Comparison of ENCODE assay signal across 8 mouse cellular contexts in genomic region chr2:172248106-172248764, GRCm38 (mm10). TPM values are rescaled to one million over a fixed set of nuclear protein-coding genes. Genes with fewer than 3 reads are reported as not detected.
DNase-seq lines count a peak whose midpoint lies in the region; ATAC-seq and TF ChIP-seq lines count a peak whose summit lies in the region.

Gene Mc3r (plus strand): TSS chr2:172248492.

- peak; percentile 33 for TF ChIP-seq CTCF in kidney, adult 2 months (conservative IDR thresholded peaks at IDR 0.05; ENCODE audit: insufficient read depth, insufficient read length, low read depth, low read length)
- TF ChIP-seq CTCF in hindbrain, postnatal 0 days (IDR thresholded peaks at IDR 0.05; ENCODE audit: low read depth) = peak; percentile 74

- TF ChIP-seq POLR2A in kidney, adult 2 months (IDR thresholded peaks at IDR 0.05; ENCODE audit: low read depth, low read length) = no peak

- H3K4me3 ChIP-seq in kidney, adult 2 months (ENCODE audit: insufficient read depth, low read depth, low read length) = no peak within 1 kb of the TSS
- no peak within 1 kb of the TSS for H3K4me3 ChIP-seq in kidney, embryonic 16.5 days (ENCODE audit: low read length)
- peak within 1 kb of the TSS; percentile 2; the same call in 1 of the 2 replicates for H3K4me3 ChIP-seq in forebrain, embryonic 10.5 days
- peak within 1 kb of the TSS; percentile 3; the same call in 1 of the 2 replicates for H3K4me3 ChIP-seq in hindbrain, postnatal 0 days (ENCODE audit: low read length)
- H3K4me3 ChIP-seq in liver, embryonic 11.5 days (ENCODE audit: low read depth, low read length) = no peak within 1 kb of the TSS
- H3K4me3 ChIP-seq in neural tube, embryonic 12.5 days = no peak within 1 kb of the TSS

- H3K27ac ChIP-seq in kidney, adult 2 months (ENCODE audit: insufficient read depth, low read depth, low read length) = no peak within 1 kb of the TSS
- H3K27ac ChIP-seq in kidney, embryonic 16.5 days (ENCODE audit: low read length) = no peak within 1 kb of the TSS
- H3K27ac ChIP-seq in forebrain, embryonic 10.5 days = no peak within 1 kb of the TSS
- H3K27ac ChIP-seq in hindbrain, postnatal 0 days = no peak within 1 kb of the TSS
- H3K27ac ChIP-seq in liver, embryonic 11.5 days (ENCODE audit: low read depth, low read length) = no peak within 1 kb of the TSS
- H3K27ac ChIP-seq in neural tube, embryonic 12.5 days = no peak within 1 kb of the TSS

- DNase-seq in kidney, adult 2 months = peak; percentile 12
- peak; percentile 69 for DNase-seq in c-Kit-negative CD71-positive TER-119-positive erythroid progenitor cells, embryonic 14.5 days (ENCODE audit: low read depth, low spot score)
- peak; percentile 77 for DNase-seq in forebrain, embryonic 10.5 days (ENCODE audit: extremely low spot score, low spot score)
- DNase-seq in hindbrain, postnatal 0 days (ENCODE audit: low spot score) = peak; percentile 85
- peak; percentile 66 for DNase-seq in liver, embryonic 11.5 days (ENCODE audit: low spot score)
- DNase-seq in yolk sac, embryonic 10.5 days (ENCODE audit: low spot score) = peak; percentile 60

- H3K9me3 ChIP-seq in kidney, embryonic 16.5 days (ENCODE audit: low read length) = no peaks in the 10 kb centered on the region
- no peaks in the 10 kb centered on the region for H3K9me3 ChIP-seq in forebrain, embryonic 10.5 days
- H3K9me3 ChIP-seq in hindbrain, postnatal 0 days (ENCODE audit: low read length) = no peaks in the 10 kb centered on the region
- H3K9me3 ChIP-seq in liver, embryonic 11.5 days (ENCODE audit: control insufficient read depth, low read length) = no peaks in the 10 kb centered on the region
- no peaks in the 10 kb centered on the region for H3K9me3 ChIP-seq in neural tube, embryonic 12.5 days

- no peaks in the 10 kb centered on the region for H3K36me3 ChIP-seq in kidney, adult 2 months (ENCODE audit: control insufficient read depth, insufficient read depth, low read length)
- no peaks in the 10 kb centered on the region for H3K36me3 ChIP-seq in kidney, embryonic 16.5 days (ENCODE audit: insufficient read depth, low read length)
- no peaks in the 10 kb centered on the region for H3K36me3 ChIP-seq in forebrain, embryonic 10.5 days (replicated peaks)
- H3K36me3 ChIP-seq in hindbrain, postnatal 0 days (ENCODE audit: insufficient read depth, low read length) = no peaks in the 10 kb centered on the region
- H3K36me3 ChIP-seq in liver, embryonic 11.5 days (ENCODE audit: control insufficient read depth, insufficient read depth, low read length) = no peaks in the 10 kb centered on the region
- H3K36me3 ChIP-seq in neural tube, embryonic 12.5 days = no peaks in the 10 kb centered on the region

- no peak within 1 kb of the TSS for H3K9ac ChIP-seq in kidney, embryonic 16.5 days (replicated peaks; ENCODE audit: low read length)
- H3K9ac ChIP-seq in hindbrain, postnatal 0 days (replicated peaks; ENCODE audit: low read length) = no peak within 1 kb of the TSS
- H3K9ac ChIP-seq in liver, embryonic 11.5 days (ENCODE audit: low read depth, low read length) = no peak within 1 kb of the TSS
- no peak within 1 kb of the TSS for H3K9ac ChIP-seq in neural tube, embryonic 12.5 days

- ATAC-seq in kidney, embryonic 16.5 days (ENCODE audit: low FRiP score, low TSS enrichment) = no peak
- ATAC-seq in hindbrain, postnatal 0 days = peak; percentile 71
- ATAC-seq in liver, embryonic 11.5 days (replicated peaks; ENCODE audit: low FRiP score) = peak; percentile 81
- ATAC-seq in neural tube, embryonic 12.5 days (ENCODE audit: low FRiP score, low read depth) = peak; percentile 56; the same call in 1 of the 2 replicates

- no peak within 1 kb of the TSS for H3K4me2 ChIP-seq in kidney, embryonic 16.5 days (replicated peaks; ENCODE audit: low read depth, low read length)
- peak within 1 kb of the TSS; percentile 45 for H3K4me2 ChIP-seq in hindbrain, postnatal 0 days (ENCODE audit: low read depth, low read length)
- no peak within 1 kb of the TSS for H3K4me2 ChIP-seq in liver, embryonic 11.5 days
- peak within 1 kb of the TSS; percentile 33 for H3K4me2 ChIP-seq in neural tube, embryonic 12.5 days (replicated peaks)

- WGBS in kidney, adult 2 months = 9% methylated on average over 22 of the region's 22 CpGs
- 13% methylated on average over 22 of the region's 22 CpGs for WGBS in kidney, embryonic 16.5 days
- WGBS in forebrain, embryonic 10.5 days = 11% methylated on average over 22 of the region's 22 CpGs
- 7% methylated on average over 22 of the region's 22 CpGs for whole genome bisulfite sequencing in hindbrain, postnatal 0 days
- 12% methylated on average over 22 of the region's 22 CpGs for WGBS in liver, embryonic 11.5 days
- WGBS in neural tube, embryonic 12.5 days = 15% methylated on average over 22 of the region's 22 CpGs

- H3K27me3 ChIP-seq in kidney, adult 2 months (replicated peaks; ENCODE audit: control insufficient read depth, insufficient read depth, low read length) = no peaks in the 10 kb centered on the region
- H3K27me3 ChIP-seq in kidney, embryonic 16.5 days (ENCODE audit: insufficient read depth, low read length) = peaks cover 8% of the 10 kb centered on the region; the same call in 1 of the 2 replicates
- H3K27me3 ChIP-seq in forebrain, embryonic 10.5 days (ENCODE audit: poor library complexity, severe bottlenecking) = peaks cover 25% of the 10 kb centered on the region
- peaks cover 13% of the 10 kb centered on the region; the same call in 1 of the 2 replicates for H3K27me3 ChIP-seq in hindbrain, postnatal 0 days (ENCODE audit: insufficient read depth, low read length)
- H3K27me3 ChIP-seq in liver, embryonic 11.5 days (replicated peaks; ENCODE audit: control insufficient read depth, insufficient read depth, low read length) = peaks cover 21% of the 10 kb centered on the region
- no peaks in the 10 kb centered on the region; the same call in 1 of the 2 replicates for H3K27me3 ChIP-seq in neural tube, embryonic 12.5 days (replicated peaks)

- H3K4me1 ChIP-seq in kidney, adult 2 months (ENCODE audit: control insufficient read depth, insufficient read depth, low read length) = no peaks in the 10 kb centered on the region
- H3K4me1 ChIP-seq in kidney, embryonic 16.5 days (ENCODE audit: insufficient read depth, low read length) = no peaks in the 10 kb centered on the region
- H3K4me1 ChIP-seq in forebrain, embryonic 10.5 days = peaks cover 7% of the 10 kb centered on the region; the same call in 1 of the 2 replicates
- H3K4me1 ChIP-seq in hindbrain, postnatal 0 days (ENCODE audit: insufficient read depth, low read length) = no peaks in the 10 kb centered on the region
- no peaks in the 10 kb centered on the region for H3K4me1 ChIP-seq in liver, embryonic 11.5 days (replicated peaks; ENCODE audit: control insufficient read depth, insufficient read depth, low read length)
- peaks cover 7% of the 10 kb centered on the region; the same call in 1 of the 2 replicates for H3K4me1 ChIP-seq in neural tube, embryonic 12.5 days

RNA-seq across cellular contexts. Expression of gene Mc3r, which starts in this region (rescaled TPM):
- not detected in 2 replicates for polyA plus RNA-seq in kidney, adult 2 months (2012; rRNA removed)
- not detected in 2 replicates for polyA plus RNA-seq in kidney, embryonic 16.5 days (2015; fragmentation: Nextera tagmentation; extraction: Ambion mirVana)
- 0.10 TPM in 1 of 2 replicates, not detected in the other for polyA plus RNA-seq in forebrain, embryonic 10.5 days (2016; fragmentation: Nextera tagmentation; extraction: Ambion mirVana)
- total RNA-seq in hindbrain, postnatal 0 days (2014; rRNA removed) = 0.31 TPM in 1 of 2 replicates, not detected in the other
- polyA plus RNA-seq in hindbrain, postnatal 0 days (2015; fragmentation: Nextera tagmentation; extraction: Ambion mirVana) = 0.30 and 0.38 TPM in 2 replicates
- 0.06 and 0.08 TPM in 2 replicates for polyA plus RNA-seq in liver, embryonic 11.5 days (2014; fragmentation: Nextera tagmentation; extraction: Ambion mirVana)
- polyA plus RNA-seq in neural tube, embryonic 12.5 days (2016; fragmentation: Nextera tagmentation; extraction: Ambion mirVana) = not detected in 2 replicates

Comparison
In these comparisons a context has a peak if more than half of its experiments do, and no peak if none do; other contexts are left out.
1. Peak in DNase-seq in kidney, adult 2 months; RNA of the gene not detected or under 1 TPM.
2. Peak in DNase-seq and H3K4me3 ChIP-seq in forebrain, embryonic 10.5 days; RNA of the gene not detected or under 1 TPM.
3. Peak in DNase-seq, ATAC-seq, H3K4me3 ChIP-seq and H3K4me2 ChIP-seq in hindbrain, postnatal 0 days; RNA of the gene not detected or under 1 TPM.
4. Peak in DNase-seq and ATAC-seq in liver, embryonic 11.5 days; RNA of the gene not detected or under 1 TPM.
5. Peak in ATAC-seq and H3K4me2 ChIP-seq in neural tube, embryonic 12.5 days; RNA of the gene not detected or under 1 TPM.
6. DNase-seq: peak in every context shown above with its lines; median percentile 85 in hindbrain, postnatal 0 days; 77 in forebrain, embryonic 10.5 days; 69 in c-Kit-negative CD71-positive TER-119-positive erythroid progenitor cells, embryonic 14.5 days; 66 in liver, embryonic 11.5 days; 60 in yolk sac, embryonic 10.5 days; 12 in kidney, adult 2 months.